Mouse (Mus musculus) embryonic facial prominence, embryonic 15.5 days (tissue): ENCODE measurements around the gene Bud13. TPM values are rescaled to one million over a fixed set of nuclear protein-coding genes. Genes with fewer than 3 reads are reported as not detected.

Experiments
- ATAC-seq: fragments of 200-750 bp; cut with Nextera tagmentation; 2 replicates; pipeline ENCODE4 v1.8.0; 2017; ENCODE audit warnings: low read depth, moderate TSS enrichment; ENCODE audit not compliant: insufficient number of reproducible peaks, low FRiP score, low TSS enrichment
- H3K27ac ChIP-seq: fragments of 300-500 bp; sonication (generic); replicated peaks from 2 replicates; pipeline ENCODE4 v1.5.1; 2015; ENCODE audit warnings: mild to moderate bottlenecking, inconsistent platforms
- H3K27me3 ChIP-seq: fragments of 300-500 bp; sonication (generic); 2 replicates; pipeline ENCODE4 v1.6.1; 2015; ENCODE audit warnings: inconsistent platforms
- H3K36me3 ChIP-seq: fragments of 300-500 bp; sonication (generic); 2 replicates; pipeline ENCODE4 v1.6.1; 2015; ENCODE audit warnings: mild to moderate bottlenecking, inconsistent platforms
- H3K4me1 ChIP-seq: fragments of 300-500 bp; sonication (generic); 2 replicates; pipeline ENCODE4 v1.6.1; 2015; ENCODE audit warnings: inconsistent platforms
- H3K4me2 ChIP-seq: fragments of 300-500 bp; sonication (generic); replicated peaks from 2 replicates; pipeline ENCODE4 v1.6.1; 2015; ENCODE audit warnings: mild to moderate bottlenecking, inconsistent platforms
- H3K4me3 ChIP-seq: fragments of 300-500 bp; sonication (generic); replicated peaks from 2 replicates; pipeline ENCODE4 v1.5.1; 2015; ENCODE audit warnings: mild to moderate bottlenecking, inconsistent platforms
- H3K9ac ChIP-seq: fragments of 300-500 bp; sonication (generic); 2 replicates; pipeline ENCODE4 v1.6.1; 2015; ENCODE audit warnings: inconsistent platforms
- H3K9me3 ChIP-seq: fragments of 300-500 bp; sonication (generic); replicated peaks from 2 replicates; pipeline ENCODE4 v1.6.1; 2016; ENCODE audit warnings: inconsistent platforms
- WGBS: fragments of 180-500 bp; shearing (Covaris S2); methylation state at CpG from one replicate; pipeline ENCODE4 v1.1.7; 2015; 5-methylcytosine and 5-hydroxymethylcytosine counted together
- polyA plus RNA-seq: library from polyadenylated mRNA; unstranded; fragments of >200 nt; fragmentation: Nextera tagmentation; extraction: Ambion mirVana; gene quantifications from 2 replicates; pipeline ENCODE4 v1.2.1, GENCODE M21; 2015

Bud13 gene
- polyA plus RNA-seq = 23.0 and 24.6 TPM in 2 replicates

DNA sequence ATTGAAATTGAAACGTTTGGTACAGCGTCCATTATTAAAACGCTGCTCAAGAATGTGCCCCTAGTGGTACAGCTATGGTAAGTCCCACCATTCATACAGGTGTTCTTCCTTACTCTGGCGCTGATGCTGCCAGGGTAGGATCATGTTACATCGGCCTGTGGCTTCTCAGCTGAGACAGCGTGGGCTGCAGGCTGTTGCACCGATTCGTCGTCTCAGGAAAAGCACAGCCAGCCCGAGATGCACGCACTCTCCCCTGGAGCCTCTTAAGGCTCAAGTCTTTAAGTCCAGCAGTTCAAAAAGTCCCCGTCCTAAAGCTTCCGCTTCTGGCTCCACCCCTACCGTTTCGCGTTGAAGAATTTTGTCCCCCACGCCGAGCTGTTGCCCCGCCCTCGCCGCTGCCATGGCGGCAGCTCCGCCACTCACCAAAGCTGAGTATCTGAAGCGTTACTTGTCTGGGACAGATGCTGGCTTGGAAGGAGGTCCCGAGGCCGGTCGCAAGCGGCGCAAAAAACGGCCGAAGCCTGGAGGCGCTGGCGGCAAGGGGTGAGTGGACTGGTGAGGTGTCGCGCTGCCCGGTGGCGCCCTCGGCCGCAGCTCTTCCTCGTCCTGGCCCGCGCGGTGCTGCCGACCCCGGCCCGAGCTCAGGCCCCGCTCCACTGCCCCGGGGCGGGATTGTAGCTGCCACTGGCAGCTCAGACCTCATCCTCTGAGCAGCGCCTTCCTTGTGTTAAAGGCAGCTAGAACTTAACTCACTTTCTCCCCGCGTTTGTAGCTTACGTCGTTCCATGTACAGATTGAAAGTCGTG lies at the start of gene Bud13:
Gene Bud13 (plus strand): TSS at position 378 of the 806 bp plus-strand sequence.
- Histone ChIP-seq H3K4me3 (peak within 1 kb of the TSS; percentile 75), H3K27ac (peak within 1 kb of the TSS; percentile 85), H3K4me2 (peak within 1 kb of the TSS; percentile 53), H3K4me1 (peaks cover 18% of the 10 kb centered on the region), H3K9ac (peak within 1 kb of the TSS; percentile 77), H3K9me3 (no peaks in the 10 kb centered on the region), H3K36me3 (peaks cover 50% of the 10 kb centered on the region), H3K27me3 (no peaks in the 10 kb centered on the region)
- WGBS = under 1% methylated on average over 55 of the region's 55 CpGs
- ATAC-seq = peak; percentile 89

DNA sequence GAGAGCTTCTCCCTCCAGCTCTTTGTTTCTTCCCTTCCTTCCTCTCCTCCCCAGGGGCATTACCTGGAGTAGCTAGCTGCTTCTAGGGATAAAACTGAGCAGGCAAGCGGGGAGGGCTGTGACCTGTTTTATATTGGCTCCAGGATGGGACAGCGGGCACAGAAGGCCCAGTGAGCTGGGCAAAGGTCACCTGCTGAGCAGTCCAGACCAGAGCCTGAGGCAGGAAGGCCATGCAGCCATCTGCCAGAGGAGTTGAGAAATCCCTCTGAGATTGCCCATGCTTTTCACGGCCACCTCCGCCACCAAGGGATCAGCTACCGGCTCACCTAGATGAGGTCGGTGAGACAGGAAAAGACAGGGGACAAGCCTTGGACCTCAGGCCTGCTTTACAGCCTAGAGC lies 47.6 kb upstream of the Bud13 start:
- WGBS = 79% methylated on average over 6 of the region's 6 CpGs

DNA sequence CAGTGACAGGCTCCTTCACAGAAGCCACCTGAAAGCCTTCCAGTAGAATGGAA lies 47.4 kb upstream of the Bud13 start, which contains the start of gene Apoc3:
Gene Apoc3 (minus strand): TSS at position 41 of the 53 bp plus-strand sequence.
- Histone ChIP-seq H3K4me3 (no peak within 1 kb of the TSS), H3K27ac (no peak within 1 kb of the TSS), H3K27me3 (no peaks in the 10 kb centered on the region), H3K9ac (no peak within 1 kb of the TSS), H3K4me2 (no peak within 1 kb of the TSS), H3K36me3 (no peaks in the 10 kb centered on the region), H3K4me1 (0 out of 2 replicates have a peak, but pooled peaks cover 3% of the 10 kb centered on the region), H3K9me3 (no peaks in the 10 kb centered on the region)
- no peak for ATAC-seq

More for the DNA sequence above, 47.6 kb upstream of the Bud13 start:
- Histone ChIP-seq H3K27me3 (no peaks in the 10 kb centered on the region), H3K27ac (no peak overlapping the region), H3K9me3 (no peaks in the 10 kb centered on the region), H3K4me3 (no peak overlapping the region), H3K4me1 (0 out of 2 replicates have a peak, but pooled peaks cover 5% of the 10 kb centered on the region), H3K9ac (no peak overlapping the region), H3K36me3 (no peaks in the 10 kb centered on the region), H3K4me2 (no peak overlapping the region)
- ATAC-seq = no peak

DNA sequence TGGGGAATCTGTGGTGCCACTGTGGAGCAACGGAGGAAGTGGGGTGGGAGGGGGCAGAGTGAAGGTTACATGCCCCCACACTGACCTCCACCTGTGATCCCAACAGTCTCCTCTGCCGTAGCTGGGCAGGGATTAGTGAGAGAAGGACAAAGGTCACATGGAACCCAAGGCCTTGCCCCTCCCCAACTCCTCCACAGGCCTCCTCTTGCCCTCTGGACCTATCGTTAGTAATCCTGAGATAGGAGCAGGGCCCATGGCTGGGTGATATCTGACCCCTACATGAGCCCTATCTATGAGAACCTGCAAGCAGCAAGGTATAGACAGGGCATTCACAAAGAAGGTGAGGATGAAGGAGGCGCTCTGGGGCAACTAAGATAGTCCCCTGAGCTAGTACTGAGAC lies 47.2 kb upstream of the Bud13 start:
- Histone ChIP-seq H3K4me3 (no peak overlapping the region), H3K36me3 (no peaks in the 10 kb centered on the region), H3K4me1 (0 out of 2 replicates have a peak, but pooled peaks cover under 1% of the 10 kb centered on the region), H3K27me3 (no peaks in the 10 kb centered on the region), H3K9me3 (no peaks in the 10 kb centered on the region), H3K4me2 (no peak overlapping the region), H3K9ac (no peak overlapping the region), H3K27ac (no peak overlapping the region)
- no peak for ATAC-seq
- WGBS = 50% methylated on average over 4 of the region's 4 CpGs

DNA sequence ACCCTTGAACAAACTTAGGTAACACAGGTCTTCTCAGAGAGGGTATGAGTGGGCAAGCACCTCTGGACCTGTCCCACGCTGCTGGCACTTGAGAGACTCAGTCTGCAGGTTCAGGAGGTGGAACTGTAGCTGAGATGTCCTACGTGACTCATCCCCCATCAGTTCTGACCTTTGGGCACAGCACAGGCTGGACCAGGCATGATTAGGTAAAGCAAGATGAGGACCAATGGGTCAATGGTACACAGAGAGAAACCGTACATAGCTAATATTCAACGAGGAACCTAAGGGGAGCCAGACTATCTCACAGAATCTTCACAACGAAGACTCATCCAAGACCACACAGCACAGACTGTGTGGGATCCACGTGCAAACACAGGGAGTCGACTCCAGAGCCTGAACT lies 44.0 kb upstream of the Bud13 start:
- H3K27ac ChIP-seq = no peak overlapping the region
- WGBS = 90% methylated on average over 7 of the region's 7 CpGs
- no peak for ATAC-seq
- no peaks in the 10 kb centered on the region for H3K4me1 ChIP-seq
- no peak overlapping the region for H3K4me3 ChIP-seq
- H3K4me2 ChIP-seq = no peak overlapping the region
- no peaks in the 10 kb centered on the region for H3K27me3 ChIP-seq
- no peaks in the 10 kb centered on the region for H3K36me3 ChIP-seq
- no peak overlapping the region for H3K9ac ChIP-seq
- no peaks in the 10 kb centered on the region for H3K9me3 ChIP-seq

DNA sequence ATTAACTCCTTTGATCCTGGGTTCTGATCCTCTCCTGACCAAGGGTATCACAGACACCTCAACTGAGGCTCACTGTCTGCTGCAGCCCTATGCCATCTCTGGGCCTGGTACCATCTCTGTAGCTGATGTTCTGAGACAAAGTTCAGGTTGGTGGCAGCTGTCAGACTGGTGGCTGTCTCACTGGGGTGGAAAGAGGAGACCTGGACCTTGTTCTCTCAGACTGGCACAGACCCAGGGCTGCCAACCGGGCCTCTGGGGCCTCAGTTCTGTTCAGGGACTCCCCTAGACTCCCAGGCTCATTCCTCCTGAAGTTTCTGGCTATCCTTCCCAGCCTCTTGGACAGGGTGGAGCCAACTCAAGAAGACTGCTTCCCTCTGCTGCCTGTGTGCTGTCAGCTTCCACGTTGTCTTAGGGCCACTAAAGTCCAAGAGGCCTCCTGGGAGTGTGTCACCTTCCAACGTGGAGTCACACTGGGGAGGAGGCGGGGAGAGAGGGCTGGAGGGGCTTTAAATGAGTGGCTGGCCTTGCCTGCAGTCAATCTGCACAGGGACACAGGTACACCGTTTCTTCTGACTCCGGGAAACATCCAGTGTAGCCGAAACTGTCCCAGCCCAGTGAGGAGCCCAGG lies 42.2 kb upstream of the Bud13 start, which contains the start of gene Apoa4:
Gene Apoa4 (plus strand): TSS at position 171 of the 628 bp plus-strand sequence.
- 67% methylated on average over 7 of the region's 7 CpGs for WGBS
- H3K4me1 ChIP-seq = no peaks in the 10 kb centered on the region
- no peak for ATAC-seq
- H3K9ac ChIP-seq = no peak within 1 kb of the TSS
- no peak within 1 kb of the TSS for H3K4me2 ChIP-seq
- no peak within 1 kb of the TSS for H3K27ac ChIP-seq
- H3K27me3 ChIP-seq = no peaks in the 10 kb centered on the region
- no peaks in the 10 kb centered on the region for H3K36me3 ChIP-seq
- H3K4me3 ChIP-seq = no peak within 1 kb of the TSS
- no peaks in the 10 kb centered on the region for H3K9me3 ChIP-seq

DNA sequence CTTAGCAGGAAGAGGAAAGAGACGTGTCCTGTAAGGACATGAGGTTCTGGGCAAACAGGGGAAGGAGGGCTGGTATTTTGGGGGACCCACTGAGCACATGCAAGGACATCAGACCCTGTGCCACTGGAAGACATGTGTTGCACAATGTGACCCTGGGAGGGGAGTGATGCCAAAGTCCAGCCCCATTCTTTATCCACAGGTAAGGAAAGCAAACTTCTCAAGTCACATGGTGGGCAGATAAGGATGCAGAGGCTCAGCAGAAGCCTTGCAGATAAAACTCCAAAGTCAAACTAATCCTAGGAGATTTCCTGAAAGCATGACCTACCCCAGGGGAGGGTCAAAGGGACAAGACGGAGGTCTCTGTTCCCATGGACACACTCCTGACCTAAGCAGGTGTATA lies 41.0 kb upstream of the Bud13 start:
- H3K36me3 ChIP-seq = no peaks in the 10 kb centered on the region
- no peak overlapping the region for H3K27ac ChIP-seq
- H3K4me1 ChIP-seq = no peaks in the 10 kb centered on the region
- 70% methylated on average over 2 of the region's 2 CpGs for WGBS
- ATAC-seq = no peak
- H3K4me3 ChIP-seq = no peak overlapping the region
- H3K27me3 ChIP-seq = no peaks in the 10 kb centered on the region
- H3K9me3 ChIP-seq = no peaks in the 10 kb centered on the region
- H3K9ac ChIP-seq = no peak overlapping the region
- no peak overlapping the region for H3K4me2 ChIP-seq

DNA sequence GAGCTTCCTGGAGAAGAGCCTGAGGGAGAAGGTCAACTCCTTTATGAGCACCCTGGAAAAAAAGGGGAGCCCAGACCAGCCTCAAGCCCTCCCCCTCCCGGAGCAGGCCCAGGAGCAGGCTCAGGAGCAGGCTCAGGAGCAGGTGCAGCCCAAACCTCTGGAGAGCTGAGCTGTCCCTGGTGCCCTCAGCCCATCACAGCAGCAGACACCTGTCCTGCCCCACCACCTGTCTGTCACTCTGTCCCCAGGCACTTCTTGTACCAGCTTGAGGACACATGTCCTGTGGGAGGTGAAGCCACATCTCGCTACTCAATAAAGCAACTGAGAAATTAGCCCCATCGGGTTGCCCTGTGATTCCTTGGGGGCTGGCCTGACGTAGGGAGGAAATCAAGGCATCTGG lies 39.7 kb upstream of the Bud13 start:
- ATAC-seq = peak; percentile 64; the same call in 1 of the 2 replicates

DNA sequence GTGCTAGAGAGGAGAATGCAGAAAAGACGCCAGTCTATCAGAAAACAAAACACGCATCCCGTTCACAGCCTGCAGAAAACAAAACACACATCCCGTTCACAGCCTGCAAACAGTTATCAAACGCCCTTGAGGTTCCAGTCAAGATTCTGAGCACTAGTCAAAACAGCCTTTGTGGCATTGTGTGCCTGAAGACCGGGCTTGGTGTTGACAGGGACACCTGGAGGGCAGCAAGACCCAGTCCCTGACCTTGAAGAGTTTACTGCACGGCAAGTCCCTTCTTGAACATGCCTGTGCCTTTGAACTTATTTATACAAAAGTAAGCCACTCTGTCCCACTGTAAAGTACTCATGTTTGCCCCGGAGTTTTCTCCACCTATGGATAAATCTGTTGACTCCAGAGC lies 39.2 kb upstream of the Bud13 start:
- 33% methylated on average over 8 of the region's 8 CpGs for WGBS
- Histone ChIP-seq H3K27ac (no peak overlapping the region), H3K36me3 (no peaks in the 10 kb centered on the region), H3K4me1 (no peaks in the 10 kb centered on the region), H3K9me3 (no peaks in the 10 kb centered on the region), H3K4me2 (no peak overlapping the region), H3K4me3 (no peak overlapping the region), H3K9ac (no peak overlapping the region), H3K27me3 (no peaks in the 10 kb centered on the region)
- no peak for ATAC-seq

More for the DNA sequence above, 39.7 kb upstream of the Bud13 start:
- Histone ChIP-seq H3K9me3 (no peaks in the 10 kb centered on the region), H3K4me3 (no peak overlapping the region), H3K36me3 (no peaks in the 10 kb centered on the region), H3K4me1 (no peaks in the 10 kb centered on the region), H3K27ac (no peak overlapping the region), H3K27me3 (no peaks in the 10 kb centered on the region), H3K9ac (no peak overlapping the region), H3K4me2 (no peak overlapping the region)
- WGBS = 47% methylated on average over 4 of the region's 4 CpGs

DNA sequence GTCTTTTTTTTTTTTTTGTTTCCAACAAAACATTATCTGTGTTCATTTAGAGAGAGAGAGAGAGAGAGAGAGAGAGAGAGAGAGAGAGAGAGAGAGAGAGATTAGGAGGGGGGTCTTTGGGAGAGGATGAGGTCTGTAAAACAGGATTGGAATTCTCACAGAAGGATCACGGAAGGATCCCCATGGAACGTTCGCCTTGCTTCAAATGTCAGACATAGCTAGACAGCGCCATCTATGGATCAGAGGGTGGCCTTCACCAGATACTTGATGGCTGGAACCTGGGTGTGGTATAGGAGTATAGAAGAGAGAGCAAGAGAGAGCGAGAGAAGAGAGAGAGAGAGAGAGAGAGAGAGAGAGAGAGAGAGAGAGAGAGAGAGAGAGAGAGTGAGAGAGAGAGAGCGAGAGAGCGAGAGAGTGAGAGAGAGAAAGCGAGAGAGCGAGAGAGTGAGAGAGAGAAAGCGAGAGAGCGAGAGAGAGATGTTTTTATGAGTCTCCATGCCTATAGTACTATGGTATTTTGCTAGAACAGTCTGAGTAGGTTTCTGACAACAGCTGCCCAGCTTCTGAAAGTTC lies 36.0 kb upstream of the Bud13 start:
- H3K27ac ChIP-seq = no peak overlapping the region
- H3K9me3 ChIP-seq = no peaks in the 10 kb centered on the region
- no peaks in the 10 kb centered on the region for H3K4me1 ChIP-seq
- no peak overlapping the region for H3K9ac ChIP-seq
- H3K4me2 ChIP-seq = peak overlapping the region; percentile 31; the same call in 1 of the 2 replicates
- no peak overlapping the region for H3K4me3 ChIP-seq
- no peak for ATAC-seq
- no peaks in the 10 kb centered on the region for H3K27me3 ChIP-seq
- no peaks in the 10 kb centered on the region for H3K36me3 ChIP-seq
- WGBS = 30% methylated on average over 11 of the region's 11 CpGs

DNA sequence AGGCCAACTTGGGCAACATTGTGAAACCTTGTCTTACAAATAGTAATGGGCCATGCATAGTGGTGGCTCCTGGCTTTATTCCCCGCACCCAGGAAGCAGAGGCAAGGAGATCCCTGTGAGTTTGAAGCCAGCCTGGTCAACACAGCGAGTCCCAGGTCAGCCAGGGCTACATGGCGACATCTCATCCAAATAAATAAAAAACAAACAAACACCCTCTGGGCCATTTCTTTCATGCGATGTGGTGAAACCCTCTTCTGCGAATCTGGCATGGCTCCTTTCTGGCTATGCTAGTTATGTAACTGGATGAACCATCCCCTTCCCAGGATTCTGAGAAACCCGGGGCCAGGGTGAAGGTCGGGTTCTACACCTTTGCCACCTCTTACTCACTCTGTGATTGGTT lies 26.6 kb upstream of the Bud13 start:
- H3K9me3 ChIP-seq = no peaks in the 10 kb centered on the region
- H3K27me3 ChIP-seq = no peaks in the 10 kb centered on the region
- no peak overlapping the region for H3K27ac ChIP-seq
- no peak overlapping the region for H3K9ac ChIP-seq
- WGBS = 85% methylated on average over 7 of the region's 7 CpGs
- H3K4me1 ChIP-seq = no peaks in the 10 kb centered on the region
- H3K36me3 ChIP-seq = no peaks in the 10 kb centered on the region
- H3K4me3 ChIP-seq = no peak overlapping the region
- no peak for ATAC-seq
- no peak overlapping the region for H3K4me2 ChIP-seq
